Mouse (Mus musculus) spleen, postnatal 36 days (tissue): ENCODE data around the gene Fras1.

ENCODE experiments used
- DNase-seq, 2 experiments: peaks; one replicate each; pipeline ENCODE4 v3.0.0; 2022; ENCODE audit warnings: low spot score in 2 of 2, mixed read lengths in 1 of 2

Gene Fras1

GRCm38 (mm10) chr5:96783506-96784288 lies 409.9 kb downstream of the Fras1 start:
- DNase-seq = no peak

- DNase-seq = no peak
Measured at GRCm38 (mm10) chr5:96785096-96785495, 411.3 kb downstream of the Fras1 start.

GRCm38 (mm10) chr5:96792422-96792821 lies 418.7 kb downstream of the Fras1 start:
- DNase-seq = peak; percentile 13 to 18

- DNase-seq = no peak
Measured at GRCm38 (mm10) chr5:96792936-96793718, 419.4 kb downstream of the Fras1 start, which contains the start of gene Anxa3. Gene Anxa3, plus strand, starts transcription at chr5:96793339.

DNA sequence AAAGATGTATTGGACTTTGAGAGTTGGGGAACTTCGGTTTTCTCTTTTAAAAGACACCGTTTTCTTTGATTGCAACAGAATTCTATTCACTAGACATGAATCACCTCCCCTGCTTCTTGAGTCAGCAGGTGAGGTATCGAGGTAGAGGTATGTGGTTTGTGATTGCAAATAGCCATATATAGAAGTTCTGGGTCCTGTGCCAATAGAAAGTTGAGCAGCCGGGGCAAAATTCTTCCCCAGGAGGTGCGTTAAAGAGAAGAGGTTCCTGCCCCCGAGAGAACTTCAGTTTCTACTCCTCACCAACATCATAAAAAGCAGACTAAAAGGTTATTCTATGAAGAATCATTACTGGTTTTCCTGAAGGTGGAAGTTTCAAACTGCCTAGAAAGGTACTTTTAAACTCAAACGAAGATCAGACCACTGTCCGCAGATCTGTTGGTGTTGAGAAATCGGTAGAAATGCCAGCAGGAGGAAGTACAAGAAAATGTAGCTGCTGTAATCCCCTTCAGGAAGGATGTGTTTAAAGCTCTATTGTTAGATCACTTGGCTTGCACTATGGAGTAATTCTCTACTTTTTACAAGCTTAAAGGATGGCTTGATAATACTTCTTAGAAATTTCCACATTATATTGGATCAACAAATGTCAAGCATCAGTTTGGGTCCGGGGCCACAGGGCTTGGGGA lies 420.3 kb downstream of the Fras1 start:
- no peak for DNase-seq

GRCm38 (mm10) chr5:96795752-96796151 lies 422.0 kb downstream of the Fras1 start:
- DNase-seq = no peak

DNA sequence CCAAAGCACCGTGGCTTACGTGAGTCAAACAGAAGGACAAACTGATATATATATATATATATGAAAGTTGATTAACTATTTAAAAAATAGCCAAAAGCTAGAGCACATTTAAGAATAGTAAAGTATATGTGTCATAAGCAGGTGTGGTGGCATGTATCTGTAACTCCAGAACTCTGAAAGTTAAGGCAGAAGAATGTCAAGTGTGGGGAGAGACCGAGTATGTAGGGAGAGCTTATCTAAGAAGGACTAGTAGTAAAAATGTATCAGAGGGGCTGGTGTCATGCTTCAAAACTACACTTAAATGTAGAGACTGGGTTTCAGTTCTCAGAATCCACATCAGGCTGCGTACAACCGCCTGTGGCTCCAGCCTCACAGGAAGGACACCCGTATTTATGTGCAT lies 423.7 kb downstream of the Fras1 start:
- no peak for DNase-seq

GRCm38 (mm10) chr5:96799165-96799564 lies 425.4 kb downstream of the Fras1 start:
- DNase-seq = no peak

DNA sequence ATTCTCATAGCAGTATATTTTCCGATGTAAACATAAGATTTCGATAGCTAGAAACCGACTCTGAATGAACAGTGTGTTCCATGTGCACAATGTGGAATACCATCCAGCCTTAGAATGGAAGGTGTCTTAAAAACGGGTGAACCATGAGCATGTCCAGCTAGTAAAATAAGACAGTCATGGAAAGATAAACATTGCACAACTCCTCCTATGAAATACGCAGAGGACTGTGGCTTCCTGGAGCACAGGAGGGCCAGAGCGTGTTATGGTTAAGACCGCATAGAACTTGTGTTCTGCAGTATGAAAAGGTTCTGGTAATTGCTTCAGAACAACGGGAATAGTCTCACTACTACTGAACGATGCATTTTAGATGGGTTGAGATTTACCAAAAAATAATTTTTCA lies 426.2 kb downstream of the Fras1 start:
- DNase-seq = no peak

GRCm38 (mm10) chr5:96802185-96802584 lies 428.4 kb downstream of the Fras1 start:
- no peak for DNase-seq

GRCm38 (mm10) chr5:96803091-96803490 lies 429.3 kb downstream of the Fras1 start:
- DNase-seq = no peak

DNA sequence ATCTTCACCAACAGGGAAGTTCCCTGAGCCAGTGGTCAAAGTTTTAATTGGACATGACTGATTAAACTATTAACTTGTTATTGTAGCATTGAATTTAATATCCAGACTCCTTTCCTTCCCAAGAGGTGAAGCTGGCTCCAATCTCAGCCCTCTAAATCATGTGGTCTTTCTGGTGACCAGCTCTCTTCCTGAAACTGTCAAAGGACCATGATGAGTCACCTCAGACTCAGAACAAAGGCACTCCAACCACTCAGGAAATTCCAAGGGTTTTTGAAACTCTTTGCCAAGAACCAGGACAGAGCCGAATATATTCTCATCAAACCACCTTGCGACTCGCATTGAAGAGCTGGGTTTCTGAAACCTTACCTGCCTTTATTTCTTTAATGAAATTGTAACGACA lies 430.5 kb downstream of the Fras1 start:
- no peak for DNase-seq

- DNase-seq = no peak
Measured at GRCm38 (mm10) chr5:96804813-96805212, 431.1 kb downstream of the Fras1 start.

DNA sequence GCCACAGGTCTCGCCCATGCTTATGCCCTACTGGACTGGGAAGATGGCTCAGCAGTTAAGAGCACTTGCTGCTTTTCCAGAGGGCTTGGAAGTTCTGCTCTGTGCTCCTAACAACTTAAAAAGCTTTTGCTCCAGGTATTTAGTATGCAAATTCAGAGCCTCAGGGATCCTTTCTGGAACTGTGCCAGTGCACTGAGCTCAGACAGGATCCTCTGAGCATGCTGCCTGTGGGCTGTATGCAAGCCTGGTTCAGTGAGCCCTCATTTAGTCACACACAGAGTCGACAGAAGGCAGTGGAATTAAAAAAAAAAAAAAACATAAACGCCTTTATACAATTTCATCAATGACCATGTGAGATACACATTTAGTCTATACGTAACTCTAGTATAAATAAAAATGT lies 436.9 kb downstream of the Fras1 start:
- DNase-seq = no peak

DNA sequence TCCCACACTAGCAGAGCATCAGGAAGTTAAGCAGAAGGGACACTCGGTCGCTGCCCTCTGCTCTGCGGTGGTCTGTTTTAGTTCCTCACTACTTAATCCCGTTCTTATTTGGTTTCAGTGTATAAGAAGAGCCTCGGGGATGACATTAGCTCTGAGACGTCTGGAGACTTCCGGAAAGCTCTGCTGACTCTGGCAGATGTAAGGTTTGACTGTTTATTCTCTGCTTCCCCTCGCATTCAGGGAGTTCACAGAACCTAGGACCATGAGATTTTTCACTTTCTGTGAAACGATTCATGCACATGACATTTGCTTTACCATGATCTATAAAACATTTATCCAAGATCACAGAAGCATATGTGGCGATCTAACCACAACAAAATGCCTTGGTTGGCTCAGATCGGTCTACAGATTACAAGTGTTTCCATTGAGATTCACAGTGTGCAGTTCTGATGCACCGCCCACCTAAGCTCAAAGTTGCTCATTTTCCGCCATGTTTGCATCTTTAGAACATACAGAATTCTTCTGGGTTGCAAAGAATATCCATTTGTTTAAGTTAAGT lies 451.1 kb downstream of the Fras1 start:
- no peak for DNase-seq

GRCm38 (mm10) chr5:96827176-96827575 lies 453.4 kb downstream of the Fras1 start:
- DNase-seq = no peak
